Mouse (Mus musculus): ENCODE results near the gene Abcd3. TPM values are rescaled to one million over a fixed set of nuclear protein-coding genes. Genes with fewer than 3 reads are reported as not detected.

The Abcd3 gene
- polyA plus RNA-seq, 1 experiment, result 18.4 TPM

DNA sequence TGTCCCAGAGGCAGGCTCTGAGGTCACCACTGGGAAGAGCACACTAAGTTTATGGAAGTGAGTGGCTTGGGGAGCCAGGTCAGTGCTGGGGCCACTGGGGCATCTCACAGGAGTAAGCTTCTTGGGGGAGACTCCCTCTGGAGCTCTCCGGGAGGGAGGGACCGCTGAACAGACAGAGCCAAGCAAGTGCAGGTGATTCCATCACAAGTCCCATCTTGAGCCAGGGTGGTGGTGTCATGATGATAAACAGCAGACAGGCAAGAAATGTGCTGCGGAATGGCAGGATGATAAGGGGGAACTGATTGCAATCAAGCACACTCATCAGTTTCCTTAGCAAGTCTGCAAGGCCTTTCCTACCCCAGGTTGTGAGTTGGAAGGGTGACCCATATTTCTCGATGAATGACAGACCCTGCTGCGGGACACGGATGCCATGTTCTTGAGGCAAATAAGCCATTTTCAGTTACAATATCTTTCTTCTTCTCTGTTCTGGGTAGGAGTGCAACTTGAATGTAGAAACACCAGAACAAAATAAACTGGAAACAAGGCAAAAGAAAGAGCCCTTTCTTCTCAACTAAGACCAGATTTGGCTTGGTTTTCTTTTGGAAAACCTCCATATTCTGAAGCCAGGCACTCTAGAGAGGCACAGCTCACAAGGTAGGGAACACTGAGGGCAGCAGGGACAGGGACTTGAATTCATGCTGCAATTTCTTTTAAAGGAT is 99.2 kb downstream of the Abcd3 start:
- DNase-seq (ENCODE audit: low read depth, low spot score), result no peak
- 93% methylated on average over 6 of the region's 6 CpGs for WGBS

DNA sequence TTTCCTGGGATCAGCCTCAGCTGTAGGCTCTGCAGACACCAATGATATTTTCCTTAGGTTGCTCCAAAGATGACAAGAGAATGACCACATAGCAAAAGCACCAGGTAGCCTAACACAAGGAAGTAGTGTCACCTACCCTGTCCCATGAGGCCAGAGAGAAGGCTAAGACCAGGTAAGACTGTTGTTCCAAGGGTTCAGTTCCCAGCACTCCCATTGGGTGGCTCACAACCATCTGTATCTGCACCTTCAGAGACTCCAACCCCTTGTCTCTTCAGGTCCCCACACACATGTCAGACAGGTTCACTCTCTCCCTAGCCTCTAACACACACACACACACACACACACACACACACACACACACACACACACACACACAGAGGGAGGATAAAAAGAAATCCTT is 99.8 kb downstream of the Abcd3 start:
- no peak for DNase-seq (ENCODE audit: low read depth, low spot score)

DNA sequence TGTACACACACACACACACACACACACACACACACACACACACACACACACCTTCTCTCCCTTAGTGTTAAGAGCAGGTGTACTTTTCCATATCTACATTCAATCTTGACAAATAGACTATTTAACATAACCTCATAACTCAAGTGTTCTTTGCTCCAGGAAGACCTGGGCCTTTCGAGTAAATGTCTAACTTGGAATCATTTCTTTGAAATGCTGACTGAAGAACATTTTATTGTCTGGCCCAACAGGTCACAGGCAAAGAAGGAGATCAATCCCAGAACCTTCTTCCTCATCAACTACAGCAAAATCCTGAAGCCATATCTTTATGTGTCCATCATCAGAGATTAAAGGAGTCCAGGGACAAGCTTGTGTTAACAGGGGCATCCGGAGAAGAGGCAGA is 100.6 kb downstream of the Abcd3 start:
- no peak for DNase-seq (ENCODE audit: low read depth, low spot score)
- WGBS, result 35% methylated on average over 2 of the region's 2 CpGs

DNA sequence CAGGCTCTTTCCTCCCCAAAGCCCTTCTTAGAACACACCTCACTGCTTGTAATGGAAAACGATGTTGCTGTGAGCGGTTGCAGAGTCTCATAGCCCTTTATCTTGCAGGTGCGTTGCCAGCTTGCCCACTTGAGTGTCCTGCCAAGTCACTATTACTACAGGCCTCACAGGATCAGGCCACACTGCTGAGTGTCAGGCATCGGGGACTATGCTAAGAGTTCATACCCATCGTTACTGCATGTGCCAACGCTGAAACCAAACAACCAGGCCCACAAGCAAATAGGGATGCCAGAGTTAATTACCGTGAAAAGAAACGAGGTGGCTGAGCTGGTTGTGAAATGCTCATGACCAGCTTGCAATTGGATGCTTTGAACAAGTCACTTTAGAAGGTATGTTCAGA is 101.3 kb downstream of the Abcd3 start:
- WGBS, result 38% methylated on average over 8 of the region's 8 CpGs

DNA sequence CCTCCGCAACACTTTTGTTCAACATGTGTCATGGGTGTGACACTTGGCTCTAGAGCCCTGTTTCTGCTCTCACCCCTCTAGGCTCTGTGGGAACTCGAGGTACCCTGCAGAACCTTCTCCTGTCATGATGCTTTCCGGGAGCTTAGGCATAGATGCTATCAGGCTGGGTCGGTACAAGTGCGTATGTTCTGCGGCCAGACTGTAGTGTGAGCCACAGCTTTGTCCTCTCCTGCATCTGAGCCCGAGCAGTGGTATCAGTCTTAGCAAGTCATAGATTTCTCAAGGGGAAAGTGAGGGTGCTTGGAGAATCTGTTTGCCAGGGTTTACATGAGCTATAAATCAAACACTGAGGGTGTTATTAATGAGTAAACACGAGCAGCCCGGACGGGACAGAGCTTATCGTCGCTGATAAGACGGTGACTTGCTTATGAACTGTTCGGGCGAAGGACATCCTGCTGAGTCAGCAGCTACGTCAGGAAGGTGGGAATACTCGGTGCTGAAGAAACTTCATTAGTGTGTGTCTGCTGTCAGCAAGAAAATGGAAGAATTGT is 101.9 kb downstream of the Abcd3 start:
- WGBS, result 20% methylated on average over 17 of the region's 17 CpGs
- DNase-seq (ENCODE audit: low read depth, low spot score), result no peak

More for the DNA sequence above, 101.3 kb downstream of the Abcd3 start:
- no peak for DNase-seq (ENCODE audit: low read depth, low spot score)

DNA sequence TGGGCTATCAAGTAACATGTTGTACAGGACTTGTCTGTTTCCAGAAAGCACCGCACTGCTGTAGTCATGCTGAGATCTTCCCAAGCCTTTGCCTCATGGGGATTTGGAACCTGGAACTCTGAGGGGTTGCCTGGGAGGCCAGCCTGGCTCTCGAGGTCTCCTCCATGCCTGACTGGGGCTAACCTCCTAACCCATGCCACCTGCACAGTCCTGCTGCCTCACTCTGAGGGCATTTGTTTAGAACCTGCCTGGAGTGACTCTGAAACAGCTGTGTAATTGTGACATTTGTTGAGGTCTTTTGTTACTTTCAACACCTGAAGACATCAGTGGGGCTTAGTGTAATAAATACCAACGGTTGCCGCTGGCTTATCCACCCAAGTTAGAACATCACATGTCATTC is 102.9 kb downstream of the Abcd3 start:
- DNase-seq (ENCODE audit: low read depth, low spot score), result no peak
- WGBS, result 51% methylated on average over 4 of the region's 4 CpGs

DNA sequence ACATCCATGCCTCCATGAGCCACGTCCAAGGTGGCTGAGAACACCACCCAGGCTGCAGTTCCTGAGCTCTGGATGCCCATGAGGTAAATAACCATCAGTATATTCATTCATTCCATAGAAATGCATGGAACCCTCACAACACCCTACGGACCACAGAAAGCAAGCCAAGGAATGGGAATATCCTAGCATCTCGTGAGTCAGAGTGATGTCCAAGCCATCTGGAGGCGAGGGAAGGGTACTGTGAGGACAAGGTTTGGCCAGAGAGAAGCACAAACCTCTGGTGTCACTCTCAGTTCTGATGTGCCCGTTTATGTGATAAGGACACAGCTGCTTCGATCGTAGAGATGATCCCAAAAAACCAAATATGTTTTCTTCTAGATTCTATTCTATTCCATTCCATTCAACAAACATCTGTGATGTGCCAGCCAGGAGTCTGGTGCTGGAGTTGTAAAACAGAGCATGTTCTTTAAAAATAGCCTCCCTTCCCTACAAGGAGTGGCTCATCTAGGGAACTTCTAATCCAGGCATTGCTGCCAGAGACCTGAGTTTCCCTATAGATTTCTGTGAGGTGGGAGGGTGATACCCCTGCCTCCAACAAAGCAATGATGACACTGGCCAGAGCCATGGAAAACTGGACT is 104.1 kb downstream of the Abcd3 start:
- DNase-seq (ENCODE audit: low read depth, low spot score), result no peak
- 78% methylated on average over 7 of the region's 7 CpGs for WGBS

Other genes starting within 250 kb of the Abcd3 start
- not detected in 2 replicates for gene 4930432M17Rik, start 144.5 kb downstream of the Abcd3 start, polyA plus RNA-seq (2012; rRNA removed)
- 15.5 and 16.5 TPM in 2 replicates for gene F3, start 91.8 kb downstream of the Abcd3 start, polyA plus RNA-seq (2012; rRNA removed)
- gene Arhgap29, start 137.2 kb upstream of the Abcd3 start, polyA plus RNA-seq (2012; rRNA removed), result 5.9 and 7.0 TPM in 2 replicates
- 0.11 and 0.38 TPM in 2 replicates for gene Abca4, start 229.1 kb upstream of the Abcd3 start, polyA plus RNA-seq (2012; rRNA removed)